ENCODE assay signal across 9 mouse cellular contexts in genomic region chr15:99974476-99975220, GRCm38 (mm10). TPM values are rescaled to one million over a fixed set of nuclear protein-coding genes. Genes with fewer than 3 reads are reported as not detected.
DNase-seq lines count a peak whose midpoint lies in the region; ATAC-seq lines count a peak whose summit lies in the region.
"Had no signal": no experiment of that assay in that cellular context is flagged by ENCODE, and none has a peak within 500 bp of the region (broad histone marks: within the 10 kb centered on the region; RNA-seq: fewer than 3 reads in every experiment).

No protein-coding gene starts in this region.

- peaks cover 10% of the 10 kb centered on the region for H3K4me1 ChIP-seq in forebrain, embryonic 10.5 days
- no peaks in the 10 kb centered on the region for H3K4me1 ChIP-seq in forebrain, embryonic 11.5 days (replicated peaks; ENCODE audit: control insufficient read depth, insufficient read depth, low read length)
- peaks cover 10% of the 10 kb centered on the region for H3K4me1 ChIP-seq in kidney, embryonic 16.5 days (ENCODE audit: insufficient read depth, low read length)
- H3K4me1 ChIP-seq in hindbrain, embryonic 15.5 days (replicated peaks), result peaks cover 13% of the 10 kb centered on the region
- H3K4me1 ChIP-seq in midbrain, embryonic 13.5 days (replicated peaks), result peaks cover 10% of the 10 kb centered on the region

- no peaks in the 10 kb centered on the region for H3K36me3 ChIP-seq in forebrain, embryonic 10.5 days (replicated peaks)
- no peaks in the 10 kb centered on the region for H3K36me3 ChIP-seq in forebrain, embryonic 11.5 days (ENCODE audit: control insufficient read depth, insufficient read depth, low read length)
- H3K36me3 ChIP-seq in kidney, embryonic 16.5 days (ENCODE audit: insufficient read depth, low read length), result no peaks in the 10 kb centered on the region
- H3K36me3 ChIP-seq in hindbrain, embryonic 15.5 days, result no peaks in the 10 kb centered on the region
- H3K36me3 ChIP-seq in midbrain, embryonic 13.5 days, result no peaks in the 10 kb centered on the region

- no peak overlapping the region for H3K9ac ChIP-seq in forebrain, embryonic 11.5 days (ENCODE audit: low read length)
- no peak overlapping the region for H3K9ac ChIP-seq in kidney, embryonic 16.5 days (replicated peaks; ENCODE audit: low read length)
- no peak overlapping the region for H3K9ac ChIP-seq in hindbrain, embryonic 15.5 days
- no peak overlapping the region for H3K9ac ChIP-seq in midbrain, embryonic 13.5 days (replicated peaks)

- peak overlapping the region; percentile 92 for H3K4me3 ChIP-seq in forebrain, embryonic 10.5 days
- no peak overlapping the region for H3K4me3 ChIP-seq in forebrain, embryonic 11.5 days (ENCODE audit: low read depth, low read length)
- no peak overlapping the region for H3K4me3 ChIP-seq in kidney, embryonic 16.5 days (ENCODE audit: low read length)
- peak overlapping the region; percentile 8; the same call in 1 of the 2 replicates for H3K4me3 ChIP-seq in hindbrain, embryonic 15.5 days
- 0 out of 2 replicates have a peak overlapping the region, but pooled peaks have one; percentile 8 for H3K4me3 ChIP-seq in midbrain, embryonic 13.5 days (replicated peaks)

- no peak for DNase-seq in forebrain, embryonic 10.5 days (ENCODE audit: extremely low spot score, low spot score)
- DNase-seq in forebrain, embryonic 11.5 days (ENCODE audit: low spot score), result no peak
- DNase-seq in kidney, postnatal 4 days, result no peak
- no peak for DNase-seq in layer of hippocampus, adult 9-10 months (ENCODE audit: low spot score)
- DNase-seq: kidney, adult 11 months had no signal

- no peak for ATAC-seq in forebrain, embryonic 11.5 days (replicated peaks; ENCODE audit: low FRiP score)
- ATAC-seq in kidney, embryonic 16.5 days (ENCODE audit: low FRiP score, low TSS enrichment), result no peak
- ATAC-seq in hindbrain, embryonic 15.5 days (ENCODE audit: low FRiP score, low read depth), result no peak
- no peak for ATAC-seq in midbrain, embryonic 13.5 days
- no peak for ATAC-seq in frontal cortex, adult (ENCODE audit: low TSS enrichment)

- no peak overlapping the region for H3K4me2 ChIP-seq in forebrain, embryonic 11.5 days (ENCODE audit: low read depth, low read length, severe bottlenecking)
- H3K4me2 ChIP-seq in kidney, embryonic 16.5 days (replicated peaks; ENCODE audit: low read depth, low read length), result 0 out of 2 replicates have a peak overlapping the region, but pooled peaks have one; percentile 23
- peak overlapping the region; percentile 11; the same call in 1 of the 2 replicates for H3K4me2 ChIP-seq in hindbrain, embryonic 15.5 days
- H3K4me2 ChIP-seq in midbrain, embryonic 13.5 days (replicated peaks), result peak overlapping the region; percentile 19; the same call in 1 of the 2 replicates

- no peak overlapping the region for H3K27ac ChIP-seq in forebrain, embryonic 10.5 days
- no peak overlapping the region for H3K27ac ChIP-seq in forebrain, embryonic 11.5 days (ENCODE audit: low read depth, low read length)
- no peak overlapping the region for H3K27ac ChIP-seq in kidney, embryonic 16.5 days (ENCODE audit: low read length)
- H3K27ac ChIP-seq in hindbrain, embryonic 15.5 days (replicated peaks), result no peak overlapping the region
- no peak overlapping the region for H3K27ac ChIP-seq in midbrain, embryonic 13.5 days

- H3K9me3 ChIP-seq in forebrain, embryonic 10.5 days, result no peaks in the 10 kb centered on the region
- no peaks in the 10 kb centered on the region for H3K9me3 ChIP-seq in forebrain, embryonic 11.5 days (ENCODE audit: control insufficient read depth, low read length)
- no peaks in the 10 kb centered on the region for H3K9me3 ChIP-seq in kidney, embryonic 16.5 days (ENCODE audit: low read length)
- H3K9me3 ChIP-seq in hindbrain, embryonic 15.5 days, result no peaks in the 10 kb centered on the region
- no peaks in the 10 kb centered on the region for H3K9me3 ChIP-seq in midbrain, embryonic 13.5 days

- 92% methylated on average over 2 of the region's 2 CpGs for WGBS in forebrain, embryonic 10.5 days
- 76% methylated on average over 2 of the region's 2 CpGs for WGBS in forebrain, embryonic 11.5 days
- 77% methylated on average over 2 of the region's 2 CpGs for WGBS in kidney, embryonic 16.5 days
- 86% methylated on average over 2 of the region's 2 CpGs for WGBS in hindbrain, embryonic 15.5 days
- WGBS in midbrain, embryonic 13.5 days, result 81% methylated on average over 2 of the region's 2 CpGs

- no peaks in the 10 kb centered on the region for H3K27me3 ChIP-seq in forebrain, embryonic 10.5 days (ENCODE audit: poor library complexity, severe bottlenecking)
- no peaks in the 10 kb centered on the region for H3K27me3 ChIP-seq in forebrain, embryonic 11.5 days (ENCODE audit: control insufficient read depth, insufficient read depth, low read length)
- no peaks in the 10 kb centered on the region for H3K27me3 ChIP-seq in kidney, embryonic 16.5 days (ENCODE audit: insufficient read depth, low read length)
- no peaks in the 10 kb centered on the region for H3K27me3 ChIP-seq in hindbrain, embryonic 15.5 days
- H3K27me3 ChIP-seq in midbrain, embryonic 13.5 days, result no peaks in the 10 kb centered on the region

RNA-seq across cellular contexts. Expression of gene Larp4, which starts 4.8 kb away (rescaled TPM):
- 40.9 and 44.3 TPM in 2 replicates for polyA plus RNA-seq in forebrain, embryonic 10.5 days (2016; fragmentation: Nextera tagmentation; extraction: Ambion mirVana)
- polyA plus RNA-seq in forebrain, embryonic 11.5 days (2014; fragmentation: Nextera tagmentation; extraction: Ambion mirVana), result 37.4 and 42.8 TPM in 2 replicates
- polyA plus RNA-seq in kidney, embryonic 16.5 days (2015; fragmentation: Nextera tagmentation; extraction: Ambion mirVana), result 33.7 and 39.6 TPM in 2 replicates
- polyA plus RNA-seq in hindbrain, embryonic 15.5 days (2015; fragmentation: Nextera tagmentation; extraction: Ambion mirVana), result 19.4 and 22.1 TPM in 2 replicates
- 25.1 and 27.1 TPM in 2 replicates for polyA plus RNA-seq in midbrain, embryonic 13.5 days (2015; fragmentation: Nextera tagmentation; extraction: Ambion mirVana)

RNA-seq across cellular contexts. Expression of gene Fam186a, which starts 7.8 kb away (rescaled TPM):
- polyA plus RNA-seq in forebrain, embryonic 10.5 days (2016; fragmentation: Nextera tagmentation; extraction: Ambion mirVana), result 0.01 TPM in 1 of 2 replicates, not detected in the other
- not detected in 2 replicates for polyA plus RNA-seq in forebrain, embryonic 11.5 days (2014; fragmentation: Nextera tagmentation; extraction: Ambion mirVana)
- polyA plus RNA-seq in kidney, embryonic 16.5 days (2015; fragmentation: Nextera tagmentation; extraction: Ambion mirVana), result 0.02 TPM in 1 of 2 replicates, not detected in the other
- polyA plus RNA-seq in hindbrain, embryonic 15.5 days (2015; fragmentation: Nextera tagmentation; extraction: Ambion mirVana), result not detected in 2 replicates
- not detected in 2 replicates for polyA plus RNA-seq in midbrain, embryonic 13.5 days (2015; fragmentation: Nextera tagmentation; extraction: Ambion mirVana)

Comparison
In these comparisons a context has a peak if more than half of its experiments do, and no peak if none do; other contexts are left out.
1. H3K4me3 ChIP-seq: peak in forebrain, embryonic 10.5 days (single experiment), hindbrain, embryonic 15.5 days (single experiment) and midbrain, embryonic 13.5 days (single experiment); none in forebrain, embryonic 11.5 days (single experiment) and kidney, embryonic 16.5 days (single experiment).